Mouse (Mus musculus) left cerebral cortex, postnatal 36 days (tissue): ENCODE data around the gene Mapkapk2. TPM values are rescaled to one million over a fixed set of nuclear protein-coding genes. Genes with fewer than 3 reads are reported as not detected.

Source experiments
- total RNA-seq, 2 experiments: library from RNA; stranded (reverse); gene quantifications; 2 replicates each; pipeline ENCODE4 v1.2.3; 2021

Gene Mapkapk2
- total RNA-seq, 2 experiments from 2014 or later, result 26.3 to 30.7 TPM

Other genes starting within 250 kb of the Mapkapk2 start
- gene Fcmr, start 232.2 kb downstream of the Mapkapk2 start, total RNA-seq, result under 1 TPM in 1 of 2 experiments, not detected in 1; 0.93 TPM
- gene Il24, start 210.4 kb downstream of the Mapkapk2 start, total RNA-seq, result not detected
- not detected for gene Il20, start 186.4 kb downstream of the Mapkapk2 start, total RNA-seq
- gene Il19, start 157.7 kb downstream of the Mapkapk2 start, total RNA-seq, result not detected
- not detected for gene Il10, start 78.0 kb downstream of the Mapkapk2 start, total RNA-seq
- 10 to 100 TPM in 1 of 2 experiments, 1 to 10 TPM in 1; 8.1 to 14.0 TPM for gene Dyrk3, start 40.5 kb upstream of the Mapkapk2 start, total RNA-seq
- 10 to 100 TPM; 31.6 to 38.6 TPM for gene Eif2d, start 55.4 kb upstream of the Mapkapk2 start, total RNA-seq
- 10 to 100 TPM; 24.6 to 31.7 TPM for gene Rassf5, start 147.4 kb upstream of the Mapkapk2 start, total RNA-seq
- gene Ikbke, start 181.8 kb upstream of the Mapkapk2 start, total RNA-seq, result 1 to 10 TPM in 1 of 2 experiments, under 1 TPM in 1; 0.69 to 2.5 TPM